Mouse (Mus musculus): ENCODE data around the gene Olfr1293-ps. TPM values are rescaled to one million over a fixed set of nuclear protein-coding genes. Genes with fewer than 3 reads are reported as not detected.

The Olfr1293-ps gene
- total RNA-seq (2021), result not detected

- intact Hi-C loops (cut with DNase I), result loop anchor here (5.0 kb wide), 1 partner anchor 368 kb away; no protein-coding TSS in a partner anchor
Observed at GRCm38 (mm10) chr2:111524903-111525302, at the start of gene Olfr1293-ps. Gene Olfr1293-ps, plus strand, starts transcription at chr2:111525203.

GRCm38 (mm10) chr2:111480519-111480918 is 44.5 kb upstream of the Olfr1293-ps start, which contains the start of gene Olfr1289:
Gene Olfr1289, plus strand, starts transcription at chr2:111480819.
- intact Hi-C loops (cut with DNase I), result no loop called here
- no peak for DNase-seq (ENCODE audit: low spot score in 2 of 2)

More at GRCm38 (mm10) chr2:111524903-111525302, at the start of gene Olfr1293-ps:
- DNase-seq (ENCODE audit: low spot score in 2 of 2), result no peak

- intact Hi-C loops (cut with DNase I), result no loop called here
- DNase-seq (ENCODE audit: low spot score in 2 of 2), result no peak
Observed at GRCm38 (mm10) chr2:111493729-111494128, 31.3 kb upstream of the Olfr1293-ps start, which contains the start of gene Olfr1290. Gene Olfr1290, minus strand, starts transcription at chr2:111493829.

GRCm38 (mm10) chr2:111496880-111497279 is 28.1 kb upstream of the Olfr1293-ps start, which contains the start of gene Olfr1291-ps1:
Gene Olfr1291-ps1, plus strand, starts transcription at chr2:111497180.
- intact Hi-C loops (cut with DNase I), result no loop called here
- DNase-seq (ENCODE audit: low spot score in 2 of 2), result no peak

- intact Hi-C loops (cut with DNase I), result no loop called here
- no peak for DNase-seq (ENCODE audit: low spot score in 2 of 2)
Observed at GRCm38 (mm10) chr2:111517451-111517850, 7.6 kb upstream of the Olfr1293-ps start.

GRCm38 (mm10) chr2:111540191-111540590 is 15.2 kb downstream of the Olfr1293-ps start, which contains the start of gene Olfr1294:
Gene Olfr1294, minus strand, starts transcription at chr2:111540291.
- intact Hi-C loops (cut with DNase I), result no loop called here
- DNase-seq (ENCODE audit: low spot score in 2 of 2), result no peak

GRCm38 (mm10) chr2:111569581-111569980 is 44.6 kb downstream of the Olfr1293-ps start, which contains the start of gene Olfr1295:
Gene Olfr1295, minus strand, starts transcription at chr2:111569681.
- intact Hi-C loops (cut with DNase I), result no loop called here
- no peak for DNase-seq (ENCODE audit: low spot score in 2 of 2)

Other genes with a start within 250 kb of the Olfr1293-ps start
- not detected for gene Olfr1278, start 235.1 kb upstream of the Olfr1293-ps start, total RNA-seq (2021)
- gene Olfr1279, start 224.6 kb upstream of the Olfr1293-ps start, total RNA-seq (2021), result not detected
- not detected for gene Olfr1280, start 211.2 kb upstream of the Olfr1293-ps start, total RNA-seq (2021)
- gene Olfr1281, start 198.7 kb upstream of the Olfr1293-ps start, total RNA-seq (2021), result not detected
- not detected for gene Olfr1282, start 189.1 kb upstream of the Olfr1293-ps start, total RNA-seq (2021)
- gene Olfr1283, start 158.4 kb upstream of the Olfr1293-ps start, total RNA-seq (2021), result not detected
- gene Olfr1284, start 149.7 kb upstream of the Olfr1293-ps start, total RNA-seq (2021), result not detected
- not detected for gene Olfr1286, start 102.1 kb upstream of the Olfr1293-ps start, total RNA-seq (2021)
- gene Olfr1287, start 76.1 kb upstream of the Olfr1293-ps start, total RNA-seq (2021), result not detected
- gene Olfr1288, start 51.1 kb upstream of the Olfr1293-ps start, total RNA-seq (2021), result not detected
- gene Olfr1289, start 44.4 kb upstream of the Olfr1293-ps start, total RNA-seq (2021), result not detected
- not detected for gene Olfr1290, start 31.4 kb upstream of the Olfr1293-ps start, total RNA-seq (2021)
- not detected for gene Olfr1291-ps1, start 28.0 kb upstream of the Olfr1293-ps start, total RNA-seq (2021)
- gene Olfr1294, start 15.1 kb downstream of the Olfr1293-ps start, total RNA-seq (2021), result not detected
- not detected for gene Olfr1295, start 44.5 kb downstream of the Olfr1293-ps start, total RNA-seq (2021)
- gene Olfr1297, start 101.3 kb downstream of the Olfr1293-ps start, total RNA-seq (2021), result not detected
- gene Olfr1298, start 124.0 kb downstream of the Olfr1293-ps start, total RNA-seq (2021), result not detected
- not detected for gene Olfr1299, start 136.2 kb downstream of the Olfr1293-ps start, total RNA-seq (2021)
- not detected for gene Olfr1301, start 225.8 kb downstream of the Olfr1293-ps start, total RNA-seq (2021)